25 mouse cellular contexts compared by ENCODE assay signal in genomic region chr11:113730879-113731278, GRCm38 (mm10). TPM values are rescaled to one million over a fixed set of nuclear protein-coding genes. Genes with fewer than 3 reads are reported as not detected.
DNase-seq lines count a peak whose midpoint lies in the region; ATAC-seq and TF ChIP-seq lines count a peak whose summit lies in the region.
"Had no signal": no experiment of that assay in that cellular context is flagged by ENCODE, and none has a peak within 500 bp of the region (broad histone marks: within the 10 kb centered on the region; RNA-seq: fewer than 3 reads in every experiment).

No protein-coding gene starts in this region.

- peaks cover 36% of the 10 kb centered on the region for H3K79me2 ChIP-seq in liver, adult 2 months (ENCODE audit: control insufficient read depth, insufficient read depth, low read length)

- H3K9me3 ChIP-seq in intestine, postnatal 0 days (ENCODE audit: control insufficient read depth) = no peaks in the 10 kb centered on the region
- H3K9me3 ChIP-seq: embryonic facial prominence, embryonic 15.5 days; forebrain, embryonic 10.5 days; hindbrain, embryonic 15.5 days; limb, embryonic 12.5 days; midbrain, embryonic 12.5 days had no signal

- H3K27me3 ChIP-seq in liver, adult 2 months (ENCODE audit: control insufficient read depth, insufficient read depth, low read length) = no peaks in the 10 kb centered on the region
- no peaks in the 10 kb centered on the region for H3K27me3 ChIP-seq in intestine, postnatal 0 days (replicated peaks; ENCODE audit: control insufficient read depth, insufficient read depth, low read length)
- H3K27me3 ChIP-seq: embryonic facial prominence, embryonic 15.5 days; hindbrain, embryonic 15.5 days; limb, embryonic 12.5 days; midbrain, embryonic 12.5 days had no signal

- H3K4me1 ChIP-seq in liver, adult 2 months (ENCODE audit: control insufficient read depth, insufficient read depth, low read length) = peaks cover 71% of the 10 kb centered on the region
- H3K4me1 ChIP-seq in intestine, postnatal 0 days (replicated peaks; ENCODE audit: control insufficient read depth, insufficient read depth, low read length) = peaks cover 14% of the 10 kb centered on the region

- DNase-seq in adrenal gland, adult 2 months = peak; percentile 54
- DNase-seq in adrenal gland, postnatal 10 days = no peak
- DNase-seq in kidney, adult 11 months = peak; percentile 43
- no peak for DNase-seq in kidney, postnatal 4 days
- peak; percentile 99 for DNase-seq in liver, adult 2 months (ENCODE audit: extremely low read depth, low read depth, low spot score)
- no peak for DNase-seq in liver
- DNase-seq in right cerebral cortex, adult 2 months (ENCODE audit: low spot score in 2 of 2) = no peak
- DNase-seq: cerebellum, adult 11-12 months; cerebellum, postnatal 14 days; heart, adult 11 months; heart, postnatal 36 days; retina, postnatal 1 day; right cerebral cortex, postnatal 4 days had no signal

- H3K9ac ChIP-seq in liver, adult 2 months (ENCODE audit: low read depth, low read length) = peak overlapping the region; percentile 26
- H3K9ac ChIP-seq in intestine, postnatal 0 days (ENCODE audit: low read depth, low read length) = no peak overlapping the region
- H3K9ac ChIP-seq: embryonic facial prominence, embryonic 15.5 days; hindbrain, embryonic 15.5 days; limb, embryonic 12.5 days had no signal

- peak overlapping the region; percentile 63 for H3K27ac ChIP-seq in liver, adult 2 months (replicated peaks; ENCODE audit: insufficient read depth, low read depth, low read length)
- peak overlapping the region; percentile 35; the same call in 1 of the 2 replicates for H3K27ac ChIP-seq in intestine, postnatal 0 days (ENCODE audit: low read depth, low read length)
- H3K27ac ChIP-seq: embryonic facial prominence, embryonic 15.5 days; forebrain, embryonic 10.5 days; hindbrain, embryonic 15.5 days; limb, embryonic 12.5 days; macrophage; midbrain, embryonic 12.5 days had no signal

- TF ChIP-seq CTCF in liver, adult 2 months (IDR thresholded peaks at IDR 0.05; ENCODE audit: low read depth, low read length) = no peak
- no peak for TF ChIP-seq CTCF in intestine, postnatal 0 days (IDR thresholded peaks at IDR 0.05; ENCODE audit: low read depth)

- H3K36me3 ChIP-seq in liver, adult 2 months (ENCODE audit: control insufficient read depth, insufficient read depth, low read length) = peaks cover 7% of the 10 kb centered on the region; the same call in 1 of the 2 replicates
- peaks cover 48% of the 10 kb centered on the region for H3K36me3 ChIP-seq in intestine, postnatal 0 days (ENCODE audit: control insufficient read depth, insufficient read depth)

- 0 out of 2 replicates have a peak, but pooled peaks have one; percentile 9 for ATAC-seq in intestine, postnatal 0 days
- ATAC-seq: activated CD4-positive, CD25-positive, alpha-beta regulatory T cell, adult 4 months; CD4-positive, CD25-positive, alpha-beta regulatory T cell, adult 4 months had no signal

- 19% methylated on average over 3 of the region's 3 CpGs for WGBS in liver, adult 2 months
- 25% methylated on average over 3 of the region's 3 CpGs for WGBS in intestine, postnatal 0 days

- no peak overlapping the region for H3K4me2 ChIP-seq in intestine, postnatal 0 days (replicated peaks; ENCODE audit: low read depth)
- H3K4me2 ChIP-seq: embryonic facial prominence, embryonic 15.5 days; hindbrain, embryonic 15.5 days; limb, embryonic 12.5 days; midbrain, embryonic 12.5 days had no signal

- no peak overlapping the region for H3K4me3 ChIP-seq in liver, adult 2 months (ENCODE audit: insufficient read depth, low read depth, low read length)
- H3K4me3 ChIP-seq in intestine, postnatal 0 days (ENCODE audit: low read depth, low read length) = no peak overlapping the region
- H3K4me3 ChIP-seq: embryonic facial prominence, embryonic 15.5 days; forebrain, embryonic 10.5 days; hindbrain, embryonic 15.5 days; limb, embryonic 12.5 days; midbrain, embryonic 12.5 days had no signal

- no peak for TF ChIP-seq POLR2A in liver, adult 2 months (IDR thresholded peaks at IDR 0.05; ENCODE audit: extremely low read depth, insufficient read depth, low read length)

RNA-seq across cellular contexts. Expression of gene Cdc42ep4, which starts 20.8 kb away (rescaled TPM):
- 100 to 1,000 TPM in 1 of 2 experiments, 10 to 100 TPM in 1; 96.8 to 142 TPM for total RNA-seq in adrenal gland, adult 2 months (2021)
- 155 and 228 TPM in 2 replicates for polyA plus RNA-seq in adrenal gland, adult 2 months (2012; rRNA removed)
- total RNA-seq in adrenal gland, postnatal 10 days (2021) = 10 to 100 TPM; 60.1 to 72.8 TPM
- total RNA-seq in liver, adult 2 months (2014; rRNA removed) = 25.2 and 36.7 TPM in 2 replicates
- 32.7 and 32.9 TPM in 2 replicates for polyA plus RNA-seq in liver, adult 2 months (2012; rRNA removed)
- polyA plus RNA-seq in intestine, postnatal 0 days (2015; fragmentation: Nextera tagmentation; extraction: Ambion mirVana) = 30.2 and 33.0 TPM in 2 replicates

RNA-seq across cellular contexts. Expression of gene Cpsf4l, which starts 21.1 kb away (rescaled TPM):
- total RNA-seq in adrenal gland, adult 2 months (2021) = 1 to 10 TPM in 1 of 2 experiments, under 1 TPM in 1; 0.46 to 1.2 TPM
- 0.09 TPM in 1 of 2 replicates, not detected in the other for polyA plus RNA-seq in adrenal gland, adult 2 months (2012; rRNA removed)
- 1 to 10 TPM in 1 of 2 experiments, under 1 TPM in 1; 0.79 to 2.2 TPM for total RNA-seq in adrenal gland, postnatal 10 days (2021)
- total RNA-seq in liver, adult 2 months (2014; rRNA removed) = 6.0 and 9.9 TPM in 2 replicates
- polyA plus RNA-seq in liver, adult 2 months (2012; rRNA removed) = 2.9 and 3.0 TPM in 2 replicates
- polyA plus RNA-seq in intestine, postnatal 0 days (2015; fragmentation: Nextera tagmentation; extraction: Ambion mirVana) = not detected in 2 replicates
- total RNA-seq: gastrocnemius, adult 8-10 months; heart, postnatal 36 days; layer of hippocampus, postnatal 14 days; monocyte, adult 5-6 weeks had no signal
- polyA plus RNA-seq: macrophage had no signal

RNA-seq across cellular contexts. Expression of gene D11Wsu47e, which starts 46.7 kb away (rescaled TPM):
- total RNA-seq in adrenal gland, adult 2 months (2021) = 10 to 100 TPM; 13.4 to 17.8 TPM
- polyA plus RNA-seq in adrenal gland, adult 2 months (2012; rRNA removed) = 3.2 and 4.0 TPM in 2 replicates
- total RNA-seq in adrenal gland, postnatal 10 days (2021) = 10 to 100 TPM; 11.2 to 15.1 TPM
- 4.1 and 5.0 TPM in 2 replicates for total RNA-seq in liver, adult 2 months (2014; rRNA removed)
- 3.3 and 4.5 TPM in 2 replicates for polyA plus RNA-seq in liver, adult 2 months (2012; rRNA removed)
- 9.0 and 9.6 TPM in 2 replicates for polyA plus RNA-seq in intestine, postnatal 0 days (2015; fragmentation: Nextera tagmentation; extraction: Ambion mirVana)

RNA-seq across cellular contexts. Expression of gene Fam104a, which starts 46.9 kb away (rescaled TPM):
- 10 to 100 TPM; 34.4 to 35.9 TPM for total RNA-seq in adrenal gland, adult 2 months (2021)
- polyA plus RNA-seq in adrenal gland, adult 2 months (2012; rRNA removed) = 52.0 and 52.3 TPM in 2 replicates
- total RNA-seq in adrenal gland, postnatal 10 days (2021) = 10 to 100 TPM; 25.9 to 27.0 TPM
- total RNA-seq in liver, adult 2 months (2014; rRNA removed) = 4.5 and 5.6 TPM in 2 replicates
- 15.2 and 16.4 TPM in 2 replicates for polyA plus RNA-seq in liver, adult 2 months (2012; rRNA removed)
- 40.0 and 41.9 TPM in 2 replicates for polyA plus RNA-seq in intestine, postnatal 0 days (2015; fragmentation: Nextera tagmentation; extraction: Ambion mirVana)

Comparison
In these comparisons a context has a peak if more than half of its experiments do, and no peak if none do; other contexts are left out.
1. DNase-seq: peak in adrenal gland, adult 2 months (single experiment), kidney, adult 11 months (single experiment) and liver, adult 2 months (single experiment); none in adrenal gland, postnatal 10 days (single experiment), kidney, postnatal 4 days (0 of 2), liver (single experiment) and right cerebral cortex, adult 2 months (0 of 2).